Mouse (Mus musculus) myocyte (in vitro differentiated cells): ENCODE measurements around the gene Ttll1. TPM values are rescaled to one million over a fixed set of nuclear protein-coding genes. Genes with fewer than 3 reads are reported as not detected.

Experiments
- H3K27me3 ChIP-seq: one replicate; pipeline ENCODE4 v1.6.1; 2011; ENCODE audit not compliant: control insufficient read depth, insufficient read depth, insufficient read length
- H3K36me3 ChIP-seq: one replicate; pipeline ENCODE4 v1.6.1; 2011; ENCODE audit not compliant: control insufficient read depth, insufficient read depth
- H3K4me2 ChIP-seq: one replicate; pipeline ENCODE4 v1.6.1; 2011; ENCODE audit warnings: low read depth, control low read depth
- H3K4me3 ChIP-seq: one replicate; pipeline ENCODE4 v1.5.1; 2011; ENCODE audit warnings: mild to moderate bottlenecking, control low read depth, moderate library complexity
- H3K79me2 ChIP-seq: one replicate; pipeline ENCODE4 v1.6.1; 2011; ENCODE audit not compliant: control insufficient read depth, insufficient read depth
- H3ac ChIP-seq: one replicate; pipeline ENCODE4 v1.6.1; 2011; ENCODE audit not compliant: control insufficient read depth, insufficient read length
- CEBPB ChIP-seq: IDR thresholded peaks from 2 replicates; pipeline ENCODE4 v1.6.1; 2011; ENCODE audit warnings: mild to moderate bottlenecking, moderate library complexity; ENCODE audit not compliant: poor library complexity, insufficient read depth, severe bottlenecking
- E2F4 ChIP-seq: IDR thresholded peaks from one replicate; pipeline ENCODE4 v1.6.1; 2011; ENCODE audit warnings: mild to moderate bottlenecking, control low read depth, moderate library complexity; ENCODE audit not compliant: insufficient read depth
- MAX ChIP-seq: IDR thresholded peaks from one replicate; pipeline ENCODE4 v1.6.1; 2011; ENCODE audit warnings: low read depth, mild to moderate bottlenecking, control low read depth
- MYOD1 ChIP-seq, 3 experiments: IDR thresholded peaks; one replicate each; pipeline ENCODE4 v1.6.1; 2011; ENCODE audit warnings: control low read depth in 2 of 3, low read depth in 2 of 3, mild to moderate bottlenecking in 2 of 3, moderate library complexity in 1 of 3; ENCODE audit not compliant: insufficient read length in 2 of 3, control insufficient read depth in 1 of 3
- MYOG ChIP-seq, 3 experiments: IDR thresholded peaks; one replicate each; pipeline ENCODE4 v1.6.1; 2011; ENCODE audit warnings: control low read depth in 2 of 3, low read depth in 2 of 3, mild to moderate bottlenecking in 2 of 3; ENCODE audit not compliant: insufficient read length in 2 of 3, control insufficient read depth in 1 of 3, insufficient read depth in 1 of 3
- POLR2A ChIP-seq: IDR thresholded peaks from one replicate; pipeline ENCODE4 v1.6.1; 2011; ENCODE audit warnings: low read depth, mild to moderate bottlenecking, control low read depth, moderate library complexity; ENCODE audit not compliant: insufficient read length
- POLR2AphosphoS2 ChIP-seq: IDR thresholded peaks from one replicate; pipeline ENCODE4 v1.6.1; 2011; ENCODE audit warnings: low read depth, control low read depth; ENCODE audit not compliant: insufficient read length
- REST ChIP-seq: IDR thresholded peaks from one replicate; pipeline ENCODE4 v1.6.1; 2011; ENCODE audit warnings: mild to moderate bottlenecking, control low read depth, moderate library complexity; ENCODE audit not compliant: insufficient read depth, insufficient read length
- SRF ChIP-seq: IDR thresholded peaks from one replicate; pipeline ENCODE4 v1.6.1; 2011; ENCODE audit warnings: low read depth; ENCODE audit not compliant: control insufficient read depth, insufficient read length
- TCF12 ChIP-seq: IDR thresholded peaks from one replicate; pipeline ENCODE4 v1.6.1; 2011; ENCODE audit warnings: mild to moderate bottlenecking, control low read depth; ENCODE audit not compliant: poor library complexity, insufficient read depth, severe bottlenecking
- TCF3 ChIP-seq: IDR thresholded peaks from one replicate; pipeline ENCODE4 v1.6.1; 2011; ENCODE audit warnings: low read depth, control low read depth; ENCODE audit not compliant: insufficient read length
- USF1 ChIP-seq: IDR thresholded peaks from one replicate; pipeline ENCODE4 v1.6.1; 2011; ENCODE audit warnings: low read depth, mild to moderate bottlenecking, control low read depth, moderate library complexity
- polyA plus RNA-seq: library from polyadenylated mRNA; unstranded; fragments of >200 nt; fragmentation: generic; extraction: Trizol; gene quantifications from one replicate; pipeline ENCODE4 v1.2.1, GENCODE M21; 2012; ENCODE audit warnings: missing spikeins

Gene Ttll1
- polyA plus RNA-seq, 1 experiment, result 47.7 TPM

DNA sequence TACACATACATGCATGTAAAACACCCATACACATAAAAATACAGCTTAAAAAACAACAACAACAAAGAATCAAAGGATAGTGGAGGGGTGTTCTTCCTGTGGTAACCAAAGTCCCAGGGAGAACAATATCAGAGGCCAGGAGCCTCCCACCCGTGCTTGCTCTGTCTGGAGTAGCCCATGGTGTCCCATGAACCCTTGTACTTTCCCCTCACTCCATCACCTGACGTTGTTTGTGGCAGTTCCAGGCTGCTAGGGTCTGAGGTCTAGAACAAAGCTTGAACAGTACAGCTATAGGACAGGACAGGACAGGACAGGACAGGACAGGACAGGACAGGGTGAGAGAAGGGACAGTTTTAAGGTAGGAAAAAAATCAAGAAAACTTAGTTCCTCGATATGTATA is 32.6 kb downstream of the Ttll1 start:
- Histone ChIP-seq H3K36me3 (no peaks in the 10 kb centered on the region), H3K27me3 (no peaks in the 10 kb centered on the region), H3ac (no peak overlapping the region), H3K79me2 (no peaks in the 10 kb centered on the region), H3K4me2 (peak overlapping the region; percentile 53), H3K4me3 (no peak overlapping the region)
- no peak for TF ChIP-seq E2F4

DNA sequence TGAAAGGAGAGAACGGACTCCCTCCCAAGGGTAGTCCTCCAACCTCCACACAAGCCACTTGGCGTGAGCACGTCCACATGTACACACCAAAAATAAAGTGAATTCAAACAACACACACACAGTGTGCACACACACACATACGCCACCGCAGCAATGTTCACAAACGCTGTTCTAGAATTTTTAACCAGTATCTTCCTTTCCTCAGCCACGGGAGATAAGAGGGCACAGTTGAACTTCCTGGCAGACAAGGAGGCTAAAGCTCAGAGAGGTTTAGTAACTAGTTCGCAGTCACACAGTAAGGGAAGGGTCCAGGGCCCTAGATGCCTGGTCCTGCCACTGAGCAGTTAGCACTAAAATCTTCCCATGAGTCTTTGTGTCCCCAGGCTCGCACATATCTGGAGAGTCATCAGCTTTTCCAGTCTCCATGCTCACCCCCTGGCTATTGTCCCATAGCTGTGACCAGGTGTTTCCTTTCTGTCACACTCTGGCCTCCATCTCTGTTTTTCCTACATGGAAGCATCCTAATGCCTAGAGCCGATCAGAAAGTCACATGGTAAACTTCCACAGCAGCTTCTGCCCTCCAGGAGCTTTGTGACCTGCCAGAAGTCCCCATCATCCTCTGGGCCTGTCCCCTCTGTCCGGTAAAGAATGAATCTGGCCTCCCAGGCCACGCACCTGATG is 34.0 kb downstream of the Ttll1 start:
- H3K36me3 ChIP-seq, result no peaks in the 10 kb centered on the region
- TF ChIP-seq POLR2AphosphoS2, result no peak
- TF ChIP-seq TCF3, result no peak
- TF ChIP-seq TCF12, result no peak
- no peak for TF ChIP-seq MAX
- TF ChIP-seq MYOG (IDR thresholded peaks at IDR 0.05; ENCODE audit: control insufficient read depth in 1 of 3, insufficient read depth in 1 of 3, insufficient read length in 2 of 3, low read depth in 2 of 3), result no peak
- no peak for TF ChIP-seq USF1
- no peak for TF ChIP-seq MYOD1 (IDR thresholded peaks at IDR 0.05; ENCODE audit: control insufficient read depth in 1 of 3, insufficient read length in 2 of 3, low read depth in 2 of 3)
- TF ChIP-seq POLR2A, result no peak
- TF ChIP-seq E2F4, result no peak
- TF ChIP-seq CEBPB, result no peak
- no peak for TF ChIP-seq SRF
- TF ChIP-seq REST, result no peak
- H3K4me2 ChIP-seq, result no peak overlapping the region
- H3ac ChIP-seq, result no peak overlapping the region
- H3K4me3 ChIP-seq, result no peak overlapping the region
- H3K27me3 ChIP-seq, result no peaks in the 10 kb centered on the region
- H3K79me2 ChIP-seq, result no peaks in the 10 kb centered on the region

- no peaks in the 10 kb centered on the region for H3K27me3 ChIP-seq
- H3ac ChIP-seq, result no peak overlapping the region
- H3K79me2 ChIP-seq, result no peaks in the 10 kb centered on the region
- no peaks in the 10 kb centered on the region for H3K36me3 ChIP-seq
- peak overlapping the region; percentile 98 for H3K4me2 ChIP-seq
- TF ChIP-seq MYOD1 (IDR thresholded peaks at IDR 0.05; ENCODE audit: control insufficient read depth in 1 of 3, insufficient read length in 2 of 3, low read depth in 2 of 3), result no peak
- peak; percentile 73 for TF ChIP-seq POLR2A
- TF ChIP-seq MAX, result no peak
- no peak for TF ChIP-seq REST
- no peak for TF ChIP-seq CEBPB
- TF ChIP-seq USF1, result no peak
- TF ChIP-seq SRF, result no peak
- TF ChIP-seq TCF12, result no peak
- no peak for TF ChIP-seq TCF3
- TF ChIP-seq MYOG (IDR thresholded peaks at IDR 0.05; ENCODE audit: control insufficient read depth in 1 of 3, insufficient read depth in 1 of 3, insufficient read length in 2 of 3, low read depth in 2 of 3), result no peak
- peak; percentile 76 for TF ChIP-seq POLR2AphosphoS2
- no peak for TF ChIP-seq E2F4
- peak overlapping the region; percentile 2 for H3K4me3 ChIP-seq
Measured at GRCm38 (mm10) chr15:83474466-83474836, 36.2 kb downstream of the Ttll1 start.

- Histone ChIP-seq H3K36me3 (no peaks in the 10 kb centered on the region), H3K4me3 (peak overlapping the region; percentile 2), H3K4me2 (peak overlapping the region; percentile 98), H3ac (no peak overlapping the region), H3K79me2 (no peaks in the 10 kb centered on the region), H3K27me3 (no peaks in the 10 kb centered on the region)
- TF ChIP-seq TCF12 (peak; percentile 79), MYOD1 (IDR thresholded peaks at IDR 0.05; ENCODE audit: control insufficient read depth in 1 of 3, insufficient read length in 2 of 3, low read depth in 2 of 3) (peak; percentile 65 to 91 (median 70)), MYOG (IDR thresholded peaks at IDR 0.05; ENCODE audit: control insufficient read depth in 1 of 3, insufficient read depth in 1 of 3, insufficient read length in 2 of 3, low read depth in 2 of 3) (peak; percentile 48 to 93 (median 83)), TCF3 (peak; percentile 77), REST (no peak), CEBPB (no peak), E2F4 (no peak), POLR2A (peak; percentile 51), POLR2AphosphoS2 (peak; percentile 58)
Measured at GRCm38 (mm10) chr15:83473832-83474465, 36.7 kb downstream of the Ttll1 start.

GRCm38 (mm10) chr15:83473251-83473650 is 37.4 kb downstream of the Ttll1 start:
- H3K4me2 ChIP-seq, result peak overlapping the region; percentile 98
- H3K4me3 ChIP-seq, result no peak overlapping the region
- 0 out of 2 replicates have a peak, but pooled peaks have one; percentile 44 for TF ChIP-seq CEBPB
- TF ChIP-seq REST, result no peak
- TF ChIP-seq MYOD1 (IDR thresholded peaks at IDR 0.05; ENCODE audit: control insufficient read depth in 1 of 3, insufficient read length in 2 of 3, low read depth in 2 of 3), result no peak
- no peak for TF ChIP-seq POLR2A
- TF ChIP-seq MAX, result no peak
- no peak for TF ChIP-seq USF1
- TF ChIP-seq MYOG (IDR thresholded peaks at IDR 0.05; ENCODE audit: control insufficient read depth in 1 of 3, insufficient read depth in 1 of 3, insufficient read length in 2 of 3, low read depth in 2 of 3), result no peak
- no peaks in the 10 kb centered on the region for H3K79me2 ChIP-seq
- H3ac ChIP-seq, result no peak overlapping the region
- H3K27me3 ChIP-seq, result no peaks in the 10 kb centered on the region
- H3K36me3 ChIP-seq, result no peaks in the 10 kb centered on the region
